Mouse (Mus musculus) mouse trophoblast stem cell (cell line): ENCODE measurements around the gene Prr5l.

Experiments
- in situ Hi-C, 2 experiments: fragments of 300-500 bp; cut with MseI, MboI; formaldehyde crosslinking; loops; 2 replicates in 1 of 2; 3 replicates in 1 of 2; pipeline ENCODE4 v1.15.1; 2025

Prr5l gene

GRCm38 (mm10) chr2:101727787-101728186 lies 155.0 kb downstream of the Prr5l start:
- in situ Hi-C loops, result no loop called here

- in situ Hi-C loops, result no loop called here
Measured at GRCm38 (mm10) chr2:101723333-101723881, 159.4 kb downstream of the Prr5l start.

DNA sequence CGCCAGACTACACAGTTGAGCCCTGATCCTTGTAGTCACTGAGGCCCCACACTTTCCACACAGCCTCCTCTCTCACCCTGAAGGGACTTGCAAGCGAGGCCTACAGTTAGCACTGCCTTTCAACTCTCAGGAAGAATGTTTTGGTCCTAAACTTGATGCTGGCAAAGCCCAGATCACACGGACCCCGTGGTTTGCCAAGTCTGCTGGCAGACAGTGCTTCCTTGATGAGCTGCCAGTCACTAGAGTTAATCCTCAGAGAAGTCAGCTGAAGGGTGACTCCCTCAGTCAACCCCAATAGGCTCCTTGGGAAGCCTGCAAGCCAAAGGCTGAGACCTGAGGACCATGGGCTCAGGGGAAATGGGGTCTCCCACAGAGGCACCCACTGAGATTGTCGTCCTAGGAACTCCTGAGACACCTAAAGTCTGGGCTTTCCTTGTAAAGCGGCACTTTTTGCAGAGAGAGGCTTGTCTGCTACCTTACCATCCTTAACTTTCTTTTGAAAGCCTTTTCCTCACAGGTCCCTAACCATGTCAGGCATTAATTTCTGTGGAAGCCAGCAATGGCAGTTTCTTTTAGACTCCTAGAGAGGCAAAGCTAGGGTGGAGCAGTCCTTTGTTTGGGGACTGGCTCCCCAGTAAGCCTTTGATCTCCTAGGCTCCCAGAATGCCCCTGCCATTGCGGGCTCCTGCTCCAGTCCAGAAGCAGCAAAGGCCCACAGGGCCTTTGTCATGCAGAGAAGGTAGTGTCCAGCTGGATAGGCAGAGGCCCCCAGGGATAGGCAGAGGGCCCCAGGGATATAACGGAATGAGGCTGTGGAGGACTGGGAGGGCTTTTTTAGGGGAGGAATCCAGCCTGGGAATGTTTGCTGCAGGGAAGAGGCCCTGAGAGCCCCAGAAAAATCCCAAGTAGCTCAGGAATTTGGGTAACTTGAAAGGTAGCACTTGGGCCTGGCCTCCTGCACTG lies 160.2 kb downstream of the Prr5l start:
- in situ Hi-C loops, result no loop called here

DNA sequence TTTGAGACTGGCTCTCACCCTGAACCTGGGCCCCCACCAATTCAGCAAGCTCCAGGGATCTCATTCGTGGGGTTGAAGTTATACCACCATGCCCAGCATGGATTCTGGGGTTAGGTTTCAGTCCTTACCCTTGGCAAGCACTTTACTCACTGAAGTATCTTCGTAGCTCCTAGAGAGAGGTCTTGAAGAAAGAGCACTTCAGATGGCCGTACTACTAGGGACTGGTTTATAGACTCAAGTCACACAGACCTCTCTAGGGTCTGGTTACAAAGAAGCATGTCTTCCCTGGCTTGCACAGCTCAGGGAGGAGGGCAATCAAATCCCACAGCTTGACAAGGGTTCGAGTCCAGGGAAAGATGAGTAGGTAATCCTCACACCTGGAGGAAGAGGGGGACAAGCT lies 161.0 kb downstream of the Prr5l start:
- in situ Hi-C loops, result no loop called here

DNA sequence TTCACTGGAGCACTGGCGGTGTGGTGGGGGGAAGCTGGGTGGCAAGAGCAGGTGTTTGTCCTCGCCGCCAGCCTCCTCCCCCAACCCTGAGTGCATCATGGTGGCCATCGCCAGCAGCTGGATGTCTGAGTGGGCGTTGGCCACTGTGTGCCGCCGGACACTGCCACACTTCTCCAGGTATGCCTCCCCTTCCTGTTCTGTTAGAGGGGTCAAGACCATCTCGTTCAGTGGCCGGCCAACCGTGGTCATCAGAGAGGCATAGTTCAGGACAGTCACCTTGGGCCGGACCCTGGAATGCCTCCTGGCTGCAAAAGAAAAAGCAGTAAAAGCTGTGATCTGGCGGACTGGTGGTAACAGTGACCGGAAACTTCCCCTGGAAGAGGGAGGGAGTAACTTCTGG lies 165.7 kb downstream of the Prr5l start:
- in situ Hi-C loops, result loop anchor here (10.0 kb wide), 2 partner anchors 88 to 108 kb away; no protein-coding TSS in a partner anchor

DNA sequence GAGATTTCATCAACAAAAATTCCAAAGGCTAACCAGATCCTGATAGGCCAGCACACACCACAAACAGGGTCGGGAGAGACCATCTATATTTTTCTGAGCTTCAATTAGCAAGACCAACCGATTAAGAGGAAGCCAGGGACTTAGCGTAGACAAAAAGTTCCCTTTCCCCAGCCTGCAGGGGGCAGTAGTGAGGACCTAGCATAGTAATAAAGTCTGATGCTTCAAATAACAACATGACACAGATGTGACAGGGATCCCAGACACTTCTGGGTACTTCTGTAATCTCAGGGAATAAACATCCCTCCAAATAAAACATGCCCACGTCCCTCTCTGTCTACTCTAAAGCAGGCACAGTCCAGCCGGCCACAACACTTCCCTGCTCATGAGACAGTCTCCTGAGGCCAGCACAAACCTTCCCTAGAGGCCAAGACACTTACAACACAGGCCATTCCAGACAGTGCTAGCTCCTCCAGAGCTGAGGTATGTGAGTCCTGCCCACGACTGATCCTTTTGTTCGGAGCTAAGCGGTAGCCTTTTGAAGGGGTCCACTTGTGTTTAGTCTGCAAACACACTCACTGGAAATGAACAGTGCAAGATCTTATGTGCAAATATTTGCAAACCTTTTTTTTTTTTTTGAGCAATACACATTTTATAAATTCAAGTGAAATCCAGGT lies 167.0 kb downstream of the Prr5l start:
- in situ Hi-C loops, result loop anchor here (10.0 kb wide), 2 partner anchors 89 to 109 kb away; no protein-coding TSS in a partner anchor

DNA sequence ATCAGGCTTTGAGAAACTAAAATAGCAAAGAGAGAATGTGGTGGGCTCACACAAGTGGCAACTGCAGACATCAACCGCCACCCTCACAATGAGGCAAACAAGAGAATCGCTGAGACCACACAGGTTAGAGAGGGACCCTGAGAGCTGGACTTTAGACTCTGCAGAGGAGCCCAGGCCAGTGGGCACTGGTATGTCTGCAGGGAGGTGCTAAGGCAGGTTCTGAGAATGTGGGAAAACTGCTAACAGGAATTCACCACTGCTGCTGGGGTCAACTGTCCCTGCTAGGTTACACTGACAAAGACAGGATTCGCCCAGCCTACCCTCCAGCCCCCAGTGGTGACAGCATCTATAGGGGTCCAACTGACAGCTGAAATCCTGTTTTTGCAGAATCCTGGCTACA lies 171.2 kb downstream of the Prr5l start:
- in situ Hi-C loops, result loop anchor here (10.0 kb wide), 2 partner anchors 93 to 113 kb away; no protein-coding TSS in a partner anchor

DNA sequence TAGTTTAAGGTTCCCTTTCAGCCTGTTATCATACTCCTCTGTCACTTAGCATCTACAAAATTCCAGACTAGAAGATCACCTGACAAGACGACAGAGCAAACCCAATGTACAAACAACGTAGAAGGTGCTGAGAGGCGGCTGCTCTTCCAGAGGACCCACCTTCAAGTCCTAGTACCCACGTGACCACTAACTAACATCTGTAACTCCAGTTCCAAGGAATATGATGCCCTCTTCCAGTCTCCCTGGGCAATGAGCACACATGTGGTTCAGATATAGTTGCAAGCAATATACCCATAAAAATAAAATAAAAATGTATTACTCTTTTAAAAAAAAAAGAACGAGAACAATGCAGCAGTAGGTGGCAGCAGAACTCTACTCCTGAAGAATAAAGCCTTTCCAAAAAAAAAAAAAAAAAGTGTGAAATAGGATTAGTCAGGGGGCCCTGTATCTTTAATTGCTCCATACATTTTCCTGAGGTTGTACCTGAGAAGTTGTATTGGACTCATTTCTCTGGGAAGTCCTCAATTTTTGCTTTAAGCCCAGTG lies 176.8 kb downstream of the Prr5l start:
- in situ Hi-C loops, result loop anchor here in 1 of 2 experiments (10.0 kb wide), 1 partner anchor 169 kb away; no protein-coding TSS in a partner anchor

GRCm38 (mm10) chr2:101699284-101699683 lies 183.5 kb downstream of the Prr5l start:
- in situ Hi-C loops, result no loop called here

DNA sequence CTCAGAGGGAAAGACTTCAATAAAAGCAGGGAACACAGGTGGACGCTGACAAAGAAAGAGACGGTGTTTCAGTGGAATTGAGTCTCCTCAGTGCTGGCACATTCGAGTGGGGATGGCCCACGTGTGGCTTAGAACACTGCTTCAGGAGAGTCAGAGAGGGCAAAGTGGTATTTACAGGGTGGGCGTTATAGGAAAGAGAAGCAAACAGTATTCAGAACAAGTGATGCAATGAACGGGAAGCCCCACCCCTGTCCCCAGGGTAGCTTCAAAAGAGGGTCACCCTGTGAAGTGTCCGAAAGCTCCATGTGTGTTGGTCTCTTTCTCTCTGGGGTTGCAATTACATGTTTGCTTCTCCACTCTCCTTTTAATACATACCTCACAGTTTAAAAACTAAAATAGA lies 187.2 kb downstream of the Prr5l start:
- in situ Hi-C loops, result no loop called here

DNA sequence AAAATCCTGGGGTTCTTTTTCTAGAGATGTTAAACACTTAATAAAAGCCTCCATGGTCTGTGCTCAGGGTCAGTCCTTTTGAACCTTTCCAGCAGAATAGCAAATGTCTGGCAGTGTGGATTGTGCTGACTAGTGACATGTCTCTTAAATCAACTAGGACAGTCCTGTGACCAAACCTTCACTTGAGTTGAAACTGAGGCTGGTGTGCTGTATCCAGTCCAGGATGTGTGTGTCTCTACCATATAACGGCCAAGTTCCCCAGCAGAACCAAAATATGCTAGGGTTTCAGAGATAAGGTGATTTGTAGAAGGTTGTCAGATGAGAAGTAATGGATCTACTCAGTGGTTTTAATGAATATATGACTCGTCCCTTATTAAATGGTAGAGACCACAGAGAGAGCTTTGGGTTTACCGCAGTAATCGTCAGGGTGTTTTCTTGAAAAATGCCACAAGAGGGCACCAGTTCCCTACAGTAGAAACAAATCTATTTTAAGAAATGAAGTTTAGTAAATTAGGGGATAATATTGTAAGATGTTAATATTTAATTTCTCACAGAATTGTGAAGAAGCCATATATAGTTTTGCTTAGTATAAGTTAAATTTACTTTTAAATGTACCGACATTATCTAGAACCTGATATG lies 189.1 kb downstream of the Prr5l start:
- in situ Hi-C loops, result no loop called here

- in situ Hi-C loops, result no loop called here
Measured at GRCm38 (mm10) chr2:101693043-101693442, 189.8 kb downstream of the Prr5l start.

GRCm38 (mm10) chr2:101690252-101690827 lies 192.5 kb downstream of the Prr5l start:
- in situ Hi-C loops, result no loop called here

GRCm38 (mm10) chr2:101688011-101688410 lies 194.8 kb downstream of the Prr5l start:
- in situ Hi-C loops, result no loop called here

- in situ Hi-C loops, result no loop called here
Measured at GRCm38 (mm10) chr2:101684421-101684820, 198.4 kb downstream of the Prr5l start.

DNA sequence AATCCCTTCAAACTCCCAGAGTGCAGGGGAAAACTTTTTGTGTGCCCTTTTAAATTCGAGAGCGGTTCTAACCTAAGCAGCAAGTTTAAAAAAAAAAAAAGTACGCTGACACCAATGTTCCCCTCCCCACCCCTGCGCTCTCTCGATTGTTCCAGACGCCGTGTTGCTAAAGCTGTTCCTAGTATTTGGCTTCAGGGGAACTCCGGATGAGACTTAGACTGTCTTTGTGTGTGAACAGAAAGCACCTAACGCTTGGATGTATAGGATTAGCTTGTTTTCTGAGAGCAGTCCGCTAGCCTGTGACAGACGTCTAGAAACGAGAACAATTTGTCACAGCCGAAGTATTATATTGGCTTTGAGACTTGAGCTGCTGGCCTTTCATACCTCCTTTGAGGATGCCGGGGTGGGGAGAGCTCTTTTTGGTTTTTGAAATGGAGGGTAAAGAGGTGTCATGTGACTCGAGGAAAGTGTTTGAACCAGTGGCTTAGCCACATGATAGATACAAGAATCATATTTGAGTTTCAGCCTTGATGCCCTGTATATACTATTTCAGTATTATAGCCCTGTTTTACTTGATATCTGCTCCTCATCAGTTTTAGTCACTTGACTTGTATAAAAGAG lies 203.6 kb downstream of the Prr5l start:
- in situ Hi-C loops, result no loop called here

DNA sequence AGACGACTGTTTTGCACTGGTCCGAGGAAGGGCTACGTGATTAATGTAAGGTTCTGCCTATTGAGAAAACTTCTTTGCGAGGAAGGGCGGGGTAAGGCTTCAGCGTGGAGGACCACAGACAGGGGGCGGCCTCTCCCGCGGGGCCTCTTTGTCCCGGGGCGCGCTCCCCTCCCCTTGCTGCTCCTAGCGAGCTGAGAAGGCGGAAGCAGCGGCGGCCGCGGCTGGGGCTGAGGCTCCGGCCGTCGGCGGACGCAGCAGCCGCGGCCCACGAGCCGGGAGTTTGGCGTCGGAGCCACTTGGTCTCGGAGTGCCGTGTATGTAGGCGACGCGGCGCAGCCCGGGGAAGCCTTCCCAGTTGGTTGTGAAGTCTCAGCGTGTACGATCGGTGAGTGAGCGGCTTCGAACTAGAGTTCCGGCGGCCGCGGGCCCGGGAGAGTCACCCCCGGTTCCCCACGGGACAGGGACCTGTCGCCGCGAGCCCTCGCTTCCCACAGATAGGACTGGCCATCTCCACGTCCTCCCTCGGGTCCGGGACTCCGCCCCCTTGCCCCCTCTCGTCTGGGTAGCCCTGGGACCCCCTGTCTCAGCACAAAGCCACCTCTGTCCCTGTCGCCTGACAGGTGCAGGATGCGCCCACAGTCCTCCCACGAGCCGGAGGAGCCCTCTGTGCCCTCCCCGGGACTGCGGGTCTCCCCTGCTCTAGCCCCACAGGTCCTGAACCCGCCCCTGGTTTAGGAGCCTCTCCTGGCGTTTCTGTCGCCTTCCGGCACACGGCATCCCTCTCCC lies 204.4 kb downstream of the Prr5l start, which contains the start of gene Traf6:
Gene Traf6 (plus strand): TSS at position 194 of the 786 bp plus-strand sequence.
- in situ Hi-C loops, result no loop called here

- in situ Hi-C loops, result no loop called here
Measured at GRCm38 (mm10) chr2:101673547-101673946, 209.3 kb downstream of the Prr5l start.

- in situ Hi-C loops, result no loop called here
Measured at GRCm38 (mm10) chr2:101668751-101669150, 214.1 kb downstream of the Prr5l start.

DNA sequence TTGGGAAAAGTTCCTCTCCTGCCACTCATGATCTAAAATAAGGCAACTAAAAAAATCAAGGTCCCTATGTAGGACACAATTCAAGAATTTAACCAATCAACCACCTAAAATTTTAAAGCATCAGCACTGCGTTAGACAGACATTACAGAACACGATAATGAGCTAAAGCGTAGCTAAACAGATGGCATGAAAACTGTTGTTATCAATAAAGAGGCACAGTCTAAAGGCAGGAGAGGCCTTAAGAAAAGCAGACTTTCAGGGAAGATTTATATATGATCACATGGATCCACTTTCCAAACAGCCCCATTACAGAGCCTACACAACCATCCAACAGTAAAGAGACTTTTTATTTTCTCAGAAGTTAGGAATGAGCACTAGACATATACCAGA lies 217.1 kb downstream of the Prr5l start:
- in situ Hi-C loops, result no loop called here
